Mouse (Mus musculus) midbrain, embryonic 15.5 days (tissue): Measurements from ENCODE around the gene Itgb7. TPM values are rescaled to one million over a fixed set of nuclear protein-coding genes. Genes with fewer than 3 reads are reported as not detected.

ENCODE experiments used
- ATAC-seq: fragments of 200-750 bp; cut with Nextera tagmentation; replicated peaks from 2 replicates; pipeline ENCODE4 v1.8.0; 2017; ENCODE audit warnings: moderate TSS enrichment
- H3K27ac ChIP-seq: fragments of 300-500 bp; sonication (generic); 2 replicates; pipeline ENCODE4 v1.5.1; 2015; ENCODE audit warnings: mild to moderate bottlenecking, inconsistent platforms
- H3K27me3 ChIP-seq: fragments of 300-500 bp; sonication (generic); replicated peaks from 2 replicates; pipeline ENCODE4 v1.6.1; 2015; ENCODE audit warnings: inconsistent platforms
- H3K36me3 ChIP-seq: fragments of 300-500 bp; sonication (generic); replicated peaks from 2 replicates; pipeline ENCODE4 v1.6.1; 2015; ENCODE audit warnings: inconsistent platforms
- H3K4me1 ChIP-seq: fragments of 300-500 bp; sonication (generic); 2 replicates; pipeline ENCODE4 v1.6.1; 2015; ENCODE audit warnings: inconsistent platforms
- H3K4me2 ChIP-seq: fragments of 300-500 bp; sonication (generic); 2 replicates; pipeline ENCODE4 v1.6.1; 2015; ENCODE audit warnings: inconsistent platforms, mild to moderate bottlenecking, moderate library complexity
- H3K4me3 ChIP-seq: fragments of 300-500 bp; sonication (generic); 2 replicates; pipeline ENCODE4 v1.5.1; 2015; ENCODE audit warnings: mild to moderate bottlenecking, inconsistent platforms
- H3K9ac ChIP-seq: fragments of 300-500 bp; sonication (generic); 2 replicates; pipeline ENCODE4 v1.6.1; 2015; ENCODE audit warnings: mild to moderate bottlenecking, inconsistent platforms
- H3K9me3 ChIP-seq: fragments of 300-500 bp; sonication (generic); 2 replicates; pipeline ENCODE4 v1.6.1; 2016; ENCODE audit warnings: inconsistent platforms
- WGBS: fragments of 180-500 bp; shearing (Covaris S2); methylation state at CpG from one replicate; pipeline ENCODE4 v1.1.7; 2015; ENCODE audit warnings: mixed read lengths; 5-methylcytosine and 5-hydroxymethylcytosine counted together
- polyA plus RNA-seq: library from polyadenylated mRNA; unstranded; fragments of >200 nt; fragmentation: Nextera tagmentation; extraction: Ambion mirVana; gene quantifications from 2 replicates; pipeline ENCODE4 v1.2.1, GENCODE M21; 2015

Gene Itgb7
- 0.98 and 1.1 TPM in 2 replicates for polyA plus RNA-seq

- H3K4me2 ChIP-seq: no peak within 1 kb of the TSS
- no peaks in the 10 kb centered on the region for H3K36me3 ChIP-seq
- no peak within 1 kb of the TSS for H3K9ac ChIP-seq
- peaks cover 6% of the 10 kb centered on the region; the same call in 1 of the 2 replicates for H3K4me1 ChIP-seq
- no peaks in the 10 kb centered on the region for H3K27me3 ChIP-seq
- ATAC-seq: no peak
- WGBS: 58% methylated on average over 6 of the region's 6 CpGs
- H3K4me3 ChIP-seq: no peak within 1 kb of the TSS
- H3K9me3 ChIP-seq: no peaks in the 10 kb centered on the region
- no peak within 1 kb of the TSS for H3K27ac ChIP-seq
Observed at GRCm38 (mm10) chr15:102231748-102232147, at the start of gene Itgb7. TSS of gene Itgb7 (minus strand) at chr15:102231944.

GRCm38 (mm10) chr15:102280623-102281022 is 48.9 kb upstream of the Itgb7 start:
- peak overlapping the region; percentile 84 for H3K4me2 ChIP-seq
- H3K9me3 ChIP-seq: no peaks in the 10 kb centered on the region
- H3K27me3 ChIP-seq: no peaks in the 10 kb centered on the region
- no peak for ATAC-seq
- peak overlapping the region; percentile 85 for H3K4me3 ChIP-seq
- WGBS: 98% methylated on average over 19 of the region's 19 CpGs
- H3K4me1 ChIP-seq: peaks cover 17% of the 10 kb centered on the region
- H3K36me3 ChIP-seq: peaks cover 13% of the 10 kb centered on the region; the same call in 1 of the 2 replicates
- H3K27ac ChIP-seq: no peak overlapping the region
- no peak overlapping the region for H3K9ac ChIP-seq

GRCm38 (mm10) chr15:102279783-102280520 is 48.2 kb upstream of the Itgb7 start:
- peak overlapping the region; percentile 90 for H3K27ac ChIP-seq
- H3K36me3 ChIP-seq: peaks cover 13% of the 10 kb centered on the region; the same call in 1 of the 2 replicates
- no peak; the same call in 1 of the 2 replicates for ATAC-seq
- H3K9ac ChIP-seq: peak overlapping the region; percentile 84
- H3K4me3 ChIP-seq: peak overlapping the region; percentile 85
- peaks cover 17% of the 10 kb centered on the region for H3K4me1 ChIP-seq
- no peaks in the 10 kb centered on the region for H3K9me3 ChIP-seq
- H3K4me2 ChIP-seq: peak overlapping the region; percentile 84
- WGBS: 29% methylated on average over 13 of the region's 13 CpGs
- no peaks in the 10 kb centered on the region for H3K27me3 ChIP-seq

DNA sequence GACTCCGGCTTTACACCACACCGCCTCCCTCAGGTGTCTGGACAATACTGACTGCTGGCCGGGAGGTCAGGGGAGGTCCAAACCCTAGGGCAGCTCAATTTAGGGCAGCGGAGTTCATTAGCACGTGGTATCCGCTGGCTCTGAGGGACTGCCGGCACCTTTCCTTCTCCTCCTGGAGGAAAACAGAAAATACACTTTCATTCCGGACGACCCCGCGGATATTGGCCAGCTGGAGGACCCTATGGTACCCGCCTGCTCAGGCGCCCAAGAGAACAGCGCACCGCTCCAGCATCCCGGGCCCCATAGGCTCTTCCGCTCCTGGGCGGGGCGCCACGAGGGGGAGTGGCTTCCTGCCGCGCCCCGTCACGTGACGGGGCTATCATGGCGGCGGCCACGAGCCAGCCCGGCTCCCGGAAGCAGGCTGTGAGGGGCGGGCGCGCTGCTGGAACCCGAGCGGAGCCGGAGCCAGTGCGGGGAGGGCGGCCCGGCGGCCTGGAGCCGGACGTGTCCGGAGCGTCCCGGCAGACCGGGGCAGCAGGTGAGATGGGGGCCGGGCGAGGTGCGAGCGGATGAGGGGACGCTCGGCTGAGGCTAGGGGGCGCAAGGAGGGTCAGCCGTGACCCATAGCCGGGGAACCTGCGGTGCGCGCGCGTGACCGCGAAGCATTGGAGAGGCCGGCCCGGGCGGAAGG is 47.5 kb upstream of the Itgb7 start, which contains the start of gene Mfsd5:
TSS of gene Mfsd5 (plus strand) at position 363 of the 691 bp plus-strand sequence.
- H3K4me1 ChIP-seq: peaks cover 17% of the 10 kb centered on the region
- peak within 1 kb of the TSS; percentile 84 for H3K4me2 ChIP-seq
- WGBS: under 1% methylated on average over 64 of the region's 65 CpGs
- H3K9me3 ChIP-seq: no peaks in the 10 kb centered on the region
- peak within 1 kb of the TSS; percentile 85 for H3K4me3 ChIP-seq
- peak within 1 kb of the TSS; percentile 84 for H3K9ac ChIP-seq
- peak; percentile 95 for ATAC-seq
- H3K36me3 ChIP-seq: peaks cover 13% of the 10 kb centered on the region; the same call in 1 of the 2 replicates
- peak within 1 kb of the TSS; percentile 90 for H3K27ac ChIP-seq
- no peaks in the 10 kb centered on the region for H3K27me3 ChIP-seq

GRCm38 (mm10) chr15:102278726-102279091 is 47.0 kb upstream of the Itgb7 start:
- Histone ChIP-seq H3K4me1 (peaks cover 17% of the 10 kb centered on the region), H3K27ac (peak overlapping the region; percentile 90), H3K4me3 (peak overlapping the region; percentile 85), H3K27me3 (no peaks in the 10 kb centered on the region), H3K9me3 (no peaks in the 10 kb centered on the region), H3K9ac (peak overlapping the region; percentile 84), H3K36me3 (peaks cover 13% of the 10 kb centered on the region; the same call in 1 of the 2 replicates), H3K4me2 (peak overlapping the region; percentile 84)
- WGBS: 35% methylated on average over 7 of the region's 7 CpGs
- peak; percentile 25; the same call in 1 of the 2 replicates for ATAC-seq

- H3K4me1 ChIP-seq: peaks cover 9% of the 10 kb centered on the region
- H3K9ac ChIP-seq: no peak overlapping the region
- H3K36me3 ChIP-seq: no peaks in the 10 kb centered on the region
- H3K4me3 ChIP-seq: no peak overlapping the region
- 78% methylated on average over 6 of the region's 6 CpGs for WGBS
- ATAC-seq: no peak
- 0 out of 2 replicates have a peak, but pooled peaks cover 19% of the 10 kb centered on the region for H3K27me3 ChIP-seq
- H3K9me3 ChIP-seq: no peaks in the 10 kb centered on the region
- no peak overlapping the region for H3K27ac ChIP-seq
- no peak overlapping the region for H3K4me2 ChIP-seq
Observed at GRCm38 (mm10) chr15:102273982-102274716, 42.4 kb upstream of the Itgb7 start.

GRCm38 (mm10) chr15:102271441-102271840 is 39.7 kb upstream of the Itgb7 start:
- Histone ChIP-seq H3K4me1 (peaks cover 5% of the 10 kb centered on the region; the same call in 1 of the 2 replicates), H3K27ac (no peak overlapping the region), H3K27me3 (0 out of 2 replicates have a peak, but pooled peaks cover 19% of the 10 kb centered on the region), H3K9ac (no peak overlapping the region), H3K36me3 (no peaks in the 10 kb centered on the region), H3K4me2 (no peak overlapping the region), H3K9me3 (no peaks in the 10 kb centered on the region), H3K4me3 (no peak overlapping the region)
- no peak for ATAC-seq
- WGBS: 19% methylated on average over 3 of the region's 3 CpGs

DNA sequence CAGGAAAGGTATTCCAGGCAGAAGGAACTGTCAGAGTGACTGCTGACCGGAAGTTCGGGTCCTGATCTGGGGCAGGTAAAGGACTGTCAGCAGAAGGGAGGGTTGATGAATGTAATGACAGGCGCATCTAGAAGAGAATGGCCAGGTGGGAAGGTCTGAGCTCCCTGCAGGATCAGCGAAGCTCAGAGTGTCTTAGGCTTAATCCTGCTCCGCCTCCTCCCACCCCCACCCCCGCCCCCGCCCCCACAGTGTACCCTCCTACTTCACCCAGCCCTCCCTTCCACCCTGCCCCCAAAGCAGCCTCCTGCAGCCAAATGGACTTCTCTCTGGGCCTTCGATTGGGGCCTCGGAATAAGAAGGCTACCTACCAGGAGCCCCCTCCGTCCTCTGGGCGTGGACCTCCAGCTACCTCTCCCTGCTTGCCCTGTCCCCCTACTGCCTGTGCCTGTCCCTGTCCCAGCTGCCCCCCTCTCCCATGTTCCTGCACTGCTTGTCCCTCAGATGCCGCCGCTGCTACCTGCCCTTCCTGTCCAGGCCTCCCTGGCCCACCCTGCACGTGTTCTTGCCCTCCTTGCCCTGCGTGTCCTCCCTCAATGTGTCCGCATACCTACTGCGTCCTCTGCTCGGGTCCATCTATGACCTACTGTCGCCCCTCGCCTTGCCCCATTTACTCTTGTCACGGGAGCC is 38.7 kb upstream of the Itgb7 start, which contains the start of gene Gm9918:
TSS of gene Gm9918 (plus strand) at position 290 of the 687 bp plus-strand sequence.
- Histone ChIP-seq H3K9ac (no peak within 1 kb of the TSS), H3K4me1 (peaks cover 5% of the 10 kb centered on the region; the same call in 1 of the 2 replicates), H3K27ac (no peak within 1 kb of the TSS), H3K9me3 (no peaks in the 10 kb centered on the region), H3K36me3 (no peaks in the 10 kb centered on the region), H3K4me2 (peak within 1 kb of the TSS; percentile 20; the same call in 1 of the 2 replicates), H3K27me3 (0 out of 2 replicates have a peak, but pooled peaks cover 19% of the 10 kb centered on the region), H3K4me3 (no peak within 1 kb of the TSS)
- WGBS: 5% methylated on average over 21 of the region's 21 CpGs
- ATAC-seq: no peak

GRCm38 (mm10) chr15:102265548-102265947 is 33.8 kb upstream of the Itgb7 start:
- H3K27me3 ChIP-seq: peaks cover 6% of the 10 kb centered on the region; the same call in 1 of the 2 replicates
- H3K27ac ChIP-seq: no peak overlapping the region
- no peaks in the 10 kb centered on the region for H3K9me3 ChIP-seq
- 90% methylated on average over 5 of the region's 5 CpGs for WGBS
- no peak overlapping the region for H3K4me3 ChIP-seq
- no peak overlapping the region for H3K4me2 ChIP-seq
- no peak overlapping the region for H3K9ac ChIP-seq
- no peak for ATAC-seq
- peaks cover 2% of the 10 kb centered on the region; the same call in 1 of the 2 replicates for H3K4me1 ChIP-seq
- no peaks in the 10 kb centered on the region for H3K36me3 ChIP-seq

DNA sequence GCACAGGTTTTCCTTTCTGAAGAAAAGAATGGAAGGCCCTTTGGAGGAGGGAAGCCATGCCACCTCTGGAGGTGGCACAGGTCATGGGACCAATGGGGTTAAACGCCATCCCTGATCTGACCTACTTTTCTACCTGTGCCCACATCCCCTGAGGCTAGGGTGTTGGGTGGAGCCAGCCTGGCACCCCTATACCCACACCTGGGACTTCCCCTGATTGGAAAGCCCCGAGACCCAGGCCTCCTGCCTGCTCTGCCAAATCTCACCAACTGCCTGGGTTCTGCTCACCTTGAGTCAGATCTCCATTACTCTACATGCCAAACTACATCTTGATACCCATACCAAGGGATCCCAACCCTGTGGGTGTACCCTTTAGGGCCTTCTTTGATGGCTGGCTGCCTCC is 31.3 kb upstream of the Itgb7 start:
- H3K4me1 ChIP-seq: peaks cover 6% of the 10 kb centered on the region; the same call in 1 of the 2 replicates
- no peak overlapping the region for H3K4me2 ChIP-seq
- H3K9me3 ChIP-seq: no peaks in the 10 kb centered on the region
- H3K9ac ChIP-seq: no peak overlapping the region
- H3K27me3 ChIP-seq: peaks cover 12% of the 10 kb centered on the region
- no peak for ATAC-seq
- WGBS: 62% methylated on average over 2 of the region's 2 CpGs
- H3K4me3 ChIP-seq: no peak overlapping the region
- no peaks in the 10 kb centered on the region for H3K36me3 ChIP-seq
- H3K27ac ChIP-seq: no peak overlapping the region

DNA sequence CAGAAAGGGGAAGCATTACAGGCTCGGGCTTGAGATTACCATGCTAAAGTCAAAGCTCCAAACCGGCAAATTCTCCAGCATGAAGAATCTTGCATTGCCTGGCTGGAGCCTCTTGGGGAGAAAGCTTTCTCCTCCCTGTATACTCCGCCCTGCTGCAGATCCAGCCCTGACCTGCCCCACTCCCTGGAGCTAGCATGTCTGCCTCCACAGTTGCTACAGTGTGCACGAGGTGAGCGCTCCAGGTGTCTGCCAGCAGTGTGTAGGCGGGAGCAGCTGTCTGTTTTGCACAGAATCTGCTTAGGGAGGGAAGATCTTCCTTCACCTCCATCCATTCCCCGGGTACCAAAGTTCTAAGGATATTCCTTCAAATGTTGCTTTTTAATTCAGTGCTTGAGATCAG is 30.8 kb upstream of the Itgb7 start:
- Histone ChIP-seq H3K36me3 (no peaks in the 10 kb centered on the region), H3K27ac (no peak overlapping the region), H3K27me3 (peaks cover 16% of the 10 kb centered on the region), H3K9me3 (no peaks in the 10 kb centered on the region), H3K9ac (no peak overlapping the region), H3K4me3 (no peak overlapping the region), H3K4me2 (no peak overlapping the region), H3K4me1 (peaks cover 11% of the 10 kb centered on the region)
- no peak for ATAC-seq
- 52% methylated on average over 7 of the region's 7 CpGs for WGBS
